Mouse (Mus musculus) kidney, adult 2 months (tissue): ENCODE results near the gene Dohh. TPM values are rescaled to one million over a fixed set of nuclear protein-coding genes. Genes with fewer than 3 reads are reported as not detected.

Experiments used
- DNase-seq: peaks from one replicate; pipeline ENCODE4 v3.0.0; 2021
- H3K27ac ChIP-seq: fragments of 200-500 bp; 2 replicates; pipeline ENCODE4 v1.5.1; 2012; ENCODE audit warnings: low read depth, low read length, control low read depth, inconsistent platforms; ENCODE audit not compliant: insufficient read depth
- H3K27me3 ChIP-seq: fragments of 200-500 bp; replicated peaks from 2 replicates; pipeline ENCODE4 v1.6.1; 2012; ENCODE audit warnings: mild to moderate bottlenecking, moderate library complexity, low read length, inconsistent platforms; ENCODE audit not compliant: control insufficient read depth, insufficient read depth
- H3K36me3 ChIP-seq: fragments of 200-500 bp; 2 replicates; pipeline ENCODE4 v1.6.1; 2012; ENCODE audit warnings: mild to moderate bottlenecking, moderate library complexity, low read length, inconsistent platforms; ENCODE audit not compliant: control insufficient read depth, insufficient read depth
- H3K4me1 ChIP-seq: fragments of 200-500 bp; 2 replicates; pipeline ENCODE4 v1.6.1; 2011; ENCODE audit warnings: low read length; ENCODE audit not compliant: control insufficient read depth, insufficient read depth
- H3K4me3 ChIP-seq: fragments of 200-500 bp; 2 replicates; pipeline ENCODE4 v1.5.1; 2011; ENCODE audit warnings: mild to moderate bottlenecking, low read depth, low read length, control low read depth; ENCODE audit not compliant: insufficient read depth
- CTCF ChIP-seq: fragments of 200-500 bp; conservative IDR thresholded peaks from 2 replicates; pipeline ENCODE4 v1.5.1; 2011; ENCODE audit warnings: low read depth, mild to moderate bottlenecking, control low read depth, low read length, moderate library complexity, mixed read lengths; ENCODE audit not compliant: insufficient read depth, insufficient read length
- POLR2A ChIP-seq: fragments of 200-500 bp; IDR thresholded peaks from one replicate; pipeline ENCODE4 v1.6.1; 2011; ENCODE audit warnings: low read depth, low read length, control low read depth
- WGBS: fragments of 180-500 bp; shearing (Covaris S2); methylation state at CpG from one replicate; pipeline ENCODE4 v1.1.7; 2018; 5-methylcytosine and 5-hydroxymethylcytosine counted together
- polyA plus RNA-seq: library from polyadenylated mRNA; depleted of rRNA; stranded (reverse); fragments of >200 nt; gene quantifications from 2 replicates; pipeline ENCODE4 v1.2.3, GENCODE M21; 2012

Gene Dohh
- polyA plus RNA-seq, 1 experiment: 60.6 TPM

- Histone ChIP-seq H3K27ac (peak overlapping the region; percentile 34), H3K4me3 (no peak overlapping the region), H3K27me3 (no peaks in the 10 kb centered on the region), H3K36me3 (no peaks in the 10 kb centered on the region), H3K4me1 (peaks cover 59% of the 10 kb centered on the region)
- 90% methylated on average over 10 of the region's 10 CpGs for WGBS
- no peak for TF ChIP-seq CTCF
- no peak for TF ChIP-seq POLR2A
- DNase-seq: no peak
Measured at GRCm38 (mm10) chr10:81419111-81419928, 35.1 kb downstream of the Dohh start.

- no peak for DNase-seq
Measured at GRCm38 (mm10) chr10:81420191-81420767, 36.1 kb downstream of the Dohh start.

GRCm38 (mm10) chr10:81421041-81421796 lies 37.0 kb downstream of the Dohh start:
- peaks cover 52% of the 10 kb centered on the region for H3K4me1 ChIP-seq
- H3K4me3 ChIP-seq: no peak overlapping the region

More at GRCm38 (mm10) chr10:81420191-81420767, 36.1 kb downstream of the Dohh start:
- Histone ChIP-seq H3K36me3 (no peaks in the 10 kb centered on the region), H3K27ac (no peak overlapping the region), H3K4me3 (no peak overlapping the region), H3K4me1 (peaks cover 56% of the 10 kb centered on the region), H3K27me3 (no peaks in the 10 kb centered on the region)
- TF ChIP-seq CTCF: no peak
- TF ChIP-seq POLR2A: no peak
- 87% methylated on average over 40 of the region's 40 CpGs for WGBS

GRCm38 (mm10) chr10:81421797-81422100 lies 37.5 kb downstream of the Dohh start:
- H3K4me3 ChIP-seq: no peak overlapping the region
- no peaks in the 10 kb centered on the region for H3K36me3 ChIP-seq
- DNase-seq: no peak
- TF ChIP-seq CTCF (no peak), POLR2A (no peak)
- H3K27me3 ChIP-seq: no peaks in the 10 kb centered on the region
- no peak overlapping the region for H3K27ac ChIP-seq
- WGBS: 64% methylated on average over 5 of the region's 5 CpGs
- H3K4me1 ChIP-seq: peaks cover 49% of the 10 kb centered on the region

More at GRCm38 (mm10) chr10:81421041-81421796, 37.0 kb downstream of the Dohh start:
- TF ChIP-seq POLR2A: no peak
- no peak for TF ChIP-seq CTCF
- no peaks in the 10 kb centered on the region for H3K36me3 ChIP-seq
- WGBS: 65% methylated on average over 4 of the region's 4 CpGs
- no peak for DNase-seq
- H3K27ac ChIP-seq: no peak overlapping the region
- H3K27me3 ChIP-seq: no peaks in the 10 kb centered on the region

GRCm38 (mm10) chr10:81422191-81422590 lies 38.0 kb downstream of the Dohh start:
- peaks cover 48% of the 10 kb centered on the region for H3K4me1 ChIP-seq
- TF ChIP-seq POLR2A (no peak), CTCF (no peak)
- WGBS: 65% methylated on average over 6 of the region's 6 CpGs
- H3K27ac ChIP-seq: no peak overlapping the region
- no peak overlapping the region for H3K4me3 ChIP-seq
- H3K27me3 ChIP-seq: no peaks in the 10 kb centered on the region
- no peak for DNase-seq
- no peaks in the 10 kb centered on the region for H3K36me3 ChIP-seq

GRCm38 (mm10) chr10:81422661-81423217 lies 38.5 kb downstream of the Dohh start:
- Histone ChIP-seq H3K36me3 (no peaks in the 10 kb centered on the region), H3K4me3 (no peak overlapping the region), H3K4me1 (peaks cover 48% of the 10 kb centered on the region), H3K27ac (peak overlapping the region; percentile 4; the same call in 1 of the 2 replicates), H3K27me3 (no peaks in the 10 kb centered on the region)
- WGBS: 80% methylated on average over 3 of the region's 3 CpGs
- no peak for TF ChIP-seq CTCF
- no peak for TF ChIP-seq POLR2A
- DNase-seq: no peak
